Mouse (Mus musculus): ENCODE measurements around the gene Uhmk1. TPM values are rescaled to one million over a fixed set of nuclear protein-coding genes. Genes with fewer than 3 reads are reported as not detected.
"Not testable (repeated sequence)": the region's sequence is repeated elsewhere in the genome, so short reads cannot be mapped to it uniquely, and the experiment has no call there.

The Uhmk1 gene
- 1.7 and 2.8 TPM in 2 replicates for polyA plus RNA-seq (2012)

DNA sequence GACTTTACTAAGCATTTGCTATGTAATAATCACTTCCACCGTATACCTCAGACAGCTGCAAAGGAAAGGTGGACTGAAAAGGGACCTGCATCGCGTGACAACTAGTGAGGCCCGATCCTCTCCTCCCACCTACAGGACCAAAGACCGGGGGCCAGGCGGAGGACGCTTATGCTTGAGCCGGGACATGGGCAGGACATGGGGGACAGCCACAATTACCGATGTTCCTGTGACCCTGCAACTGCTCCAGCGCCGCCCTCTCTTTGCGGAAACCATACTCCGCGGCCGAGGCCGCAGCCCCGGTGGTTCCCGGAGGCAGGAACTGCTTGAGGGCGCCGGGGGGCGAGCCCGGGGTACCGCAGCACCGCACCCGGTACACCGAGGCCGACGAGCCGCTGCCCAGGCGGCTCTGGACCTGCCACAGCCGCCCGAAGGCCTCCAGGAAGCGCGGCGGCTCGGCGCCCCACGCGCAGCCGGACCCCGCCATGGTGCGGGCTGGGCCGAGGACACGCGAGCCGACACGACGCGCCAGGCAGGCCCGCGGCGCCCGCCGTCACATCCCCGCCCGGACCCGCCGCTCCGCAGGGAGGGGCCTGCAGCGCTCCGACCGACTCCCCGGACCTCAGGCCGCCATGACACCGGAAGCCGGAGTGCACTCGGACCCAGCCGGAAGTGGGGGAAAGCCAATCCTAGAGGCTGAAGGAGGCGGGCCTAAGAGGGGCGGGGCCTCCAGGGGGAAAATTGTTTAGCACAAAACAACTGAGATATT lies at the start of gene Uhmk1:
Gene Uhmk1 (minus strand): TSS at position 641 of the 766 bp plus-strand sequence.
- no peak for TF ChIP-seq GATA1 (IDR thresholded peaks at IDR 0.05; ENCODE audit: low read length)

DNA sequence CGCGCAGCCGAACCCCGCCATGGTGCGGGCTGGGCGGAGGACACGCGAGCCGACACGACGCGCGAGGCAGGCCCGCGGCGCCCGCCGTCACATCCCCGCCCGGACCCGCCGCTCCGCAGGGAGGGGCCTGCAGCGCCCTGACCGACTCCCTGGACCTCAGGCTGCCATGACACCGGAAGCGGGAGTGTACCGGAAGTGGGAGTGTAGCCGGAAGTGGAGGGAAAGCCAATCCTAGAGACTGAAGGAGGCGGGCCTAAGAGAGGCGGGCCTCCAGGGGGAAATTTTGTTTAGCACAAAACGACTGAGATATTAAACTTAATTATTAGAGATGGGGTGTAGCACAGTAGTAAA lies 40.3 kb upstream of the Uhmk1 start:
- TF ChIP-seq GATA1 (IDR thresholded peaks at IDR 0.05; ENCODE audit: low read length): no peak

DNA sequence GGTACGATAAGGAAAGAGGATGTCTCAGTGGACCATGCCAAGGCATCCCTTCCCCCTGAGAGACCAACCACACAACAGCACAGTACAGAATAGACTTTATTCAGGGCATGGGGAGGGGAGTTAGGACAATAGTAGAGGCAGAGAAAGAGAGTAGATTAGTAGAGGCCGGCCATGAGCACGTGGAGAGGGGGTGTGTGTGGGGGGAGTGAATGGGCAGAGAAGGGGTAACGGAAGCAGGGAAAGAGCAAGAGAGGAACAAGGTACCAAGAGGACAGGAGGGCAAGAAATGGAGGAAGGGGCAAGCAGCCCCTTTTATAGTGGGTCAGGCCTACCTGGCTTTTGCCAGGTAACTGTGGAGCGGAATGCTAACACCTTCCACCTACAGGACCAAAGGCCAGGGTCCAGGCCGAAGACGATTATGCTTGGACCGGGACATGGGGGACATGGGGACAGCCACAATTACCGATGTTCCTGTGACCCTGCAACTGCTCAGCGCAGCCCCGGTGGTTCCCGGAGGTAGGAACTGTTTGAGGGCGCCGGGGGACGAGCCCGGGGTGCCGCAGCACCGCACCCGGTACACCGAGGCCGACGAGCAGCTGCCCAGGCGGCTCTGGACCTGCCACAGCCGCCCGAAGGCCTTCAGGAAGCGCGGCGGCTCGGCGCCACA lies 39.8 kb upstream of the Uhmk1 start:
- TF ChIP-seq GATA1 (IDR thresholded peaks at IDR 0.05; ENCODE audit: low read length): no peak

DNA sequence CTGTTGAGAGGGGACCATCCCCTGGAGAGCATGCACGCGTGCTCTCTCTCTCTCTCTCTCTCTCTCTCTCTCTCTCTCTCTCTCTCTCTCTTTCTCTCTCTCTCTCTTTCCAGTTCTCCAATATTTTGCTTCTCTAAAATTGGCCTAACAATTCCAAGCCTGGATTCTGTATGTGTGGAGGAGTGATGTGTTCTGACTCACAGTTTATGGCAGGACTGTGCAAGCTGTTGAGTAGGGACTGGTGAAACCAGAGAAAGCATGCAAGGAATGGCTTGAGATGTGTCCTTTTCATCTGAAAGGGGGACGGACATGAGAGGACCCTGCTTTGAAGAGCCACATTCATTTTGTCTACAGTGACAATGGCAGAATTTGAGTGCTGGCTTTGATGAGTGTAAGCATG lies 29.8 kb upstream of the Uhmk1 start:
- TF ChIP-seq GATA1 (IDR thresholded peaks at IDR 0.05; ENCODE audit: low read length): no peak

DNA sequence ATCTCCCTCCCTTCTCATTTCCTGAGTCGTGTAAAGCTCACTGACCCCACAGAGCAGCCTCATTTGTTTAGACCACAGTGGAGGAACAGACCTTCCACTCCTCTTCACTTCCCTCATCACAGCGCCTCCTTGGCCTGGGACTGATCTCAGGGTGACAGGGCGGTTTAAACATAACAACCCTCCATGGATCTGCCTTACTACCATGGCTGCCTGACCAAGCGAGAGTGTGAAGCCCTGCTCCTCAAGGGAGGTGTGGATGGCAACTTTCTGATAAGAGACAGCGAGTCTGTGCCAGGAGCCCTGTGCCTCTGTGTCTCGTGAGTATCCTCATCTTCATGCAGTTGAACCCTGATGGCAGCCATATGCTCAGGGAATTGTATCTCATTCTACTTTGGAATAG lies 17.5 kb upstream of the Uhmk1 start, which contains the start of gene Sh2d1b2:
Gene Sh2d1b2 (plus strand): TSS at position 62 of the 400 bp plus-strand sequence.
- TF ChIP-seq GATA1 (IDR thresholded peaks at IDR 0.05; ENCODE audit: low read length): not testable (repeated sequence)

DNA sequence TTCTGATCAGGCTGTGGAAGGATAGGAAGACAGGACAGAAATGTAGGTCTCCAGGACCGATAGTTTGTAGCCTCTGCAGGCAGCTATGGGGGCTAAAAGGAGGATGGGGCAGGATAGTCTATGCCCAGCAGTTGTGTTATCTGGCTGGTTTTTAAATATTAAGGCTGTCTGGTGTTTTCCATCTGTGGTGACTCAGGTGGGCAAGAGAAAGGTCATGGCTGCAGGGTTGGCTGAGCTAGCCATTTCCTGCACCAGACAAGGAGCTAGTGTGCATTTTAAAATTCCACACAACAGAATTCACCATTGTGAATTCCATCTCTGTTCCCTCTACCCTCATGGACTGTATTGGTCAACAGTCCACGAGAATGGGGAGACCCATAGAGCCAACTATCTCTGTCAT lies 8.1 kb upstream of the Uhmk1 start:
- no peak for TF ChIP-seq GATA1 (IDR thresholded peaks at IDR 0.05; ENCODE audit: low read length)

DNA sequence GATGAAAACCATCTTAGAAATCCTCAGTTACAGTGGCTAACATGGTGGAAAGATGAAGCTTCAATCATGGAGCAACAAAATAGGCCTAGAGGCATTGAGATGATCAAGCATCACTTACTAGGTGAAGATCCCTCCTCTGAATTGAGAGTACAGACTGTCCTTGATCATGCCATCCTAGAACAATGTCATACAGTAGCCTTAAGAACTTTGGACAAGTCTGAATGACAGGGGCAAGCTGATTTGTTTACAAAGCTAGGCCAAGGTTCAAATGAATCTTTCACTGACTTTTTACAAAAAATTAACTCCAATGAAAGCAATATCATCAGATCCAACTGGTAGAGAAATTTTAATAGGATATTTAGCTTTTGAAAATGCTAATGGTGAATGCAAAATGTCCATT lies 5.2 kb upstream of the Uhmk1 start:
- TF ChIP-seq GATA1 (IDR thresholded peaks at IDR 0.05; ENCODE audit: low read length): no peak

DNA sequence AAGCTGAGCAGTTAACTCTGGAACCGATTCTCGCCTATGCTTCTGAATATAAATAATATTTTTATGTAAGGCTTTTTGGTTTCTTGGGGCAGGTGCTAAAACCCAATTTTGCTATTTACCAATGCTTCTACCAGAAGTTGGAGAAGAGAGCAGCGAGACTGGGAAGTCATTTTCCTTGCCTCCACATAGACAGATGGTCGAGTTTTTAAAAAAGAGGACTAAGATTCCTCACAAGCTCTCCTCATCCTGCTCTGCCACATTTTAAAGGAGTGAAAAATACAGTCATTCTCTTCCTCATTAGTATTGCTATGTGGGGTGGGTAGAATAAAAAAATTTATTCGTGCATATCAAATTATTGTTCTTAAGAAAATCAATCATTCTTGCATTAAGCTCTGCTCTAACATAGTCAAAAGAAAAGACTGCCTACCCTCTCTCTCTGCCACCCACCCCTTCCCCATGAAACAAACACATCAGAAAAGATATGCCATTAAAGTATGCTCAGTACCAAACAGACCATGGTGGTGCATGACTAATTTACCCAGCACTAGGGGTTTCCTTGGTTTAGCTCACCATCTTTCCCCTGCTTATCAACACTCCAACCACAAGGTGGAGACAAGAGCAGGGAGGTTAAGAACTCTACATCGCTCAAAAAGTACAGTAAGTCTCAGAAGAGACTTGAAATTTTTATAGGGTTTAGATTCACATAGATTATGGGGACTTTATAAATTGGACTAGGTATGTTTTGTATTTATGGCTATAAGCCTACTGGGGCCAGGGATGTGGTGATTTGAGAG lies 3.1 kb upstream of the Uhmk1 start:
- TF ChIP-seq GATA1 (IDR thresholded peaks at IDR 0.05; ENCODE audit: low read length): no peak

DNA sequence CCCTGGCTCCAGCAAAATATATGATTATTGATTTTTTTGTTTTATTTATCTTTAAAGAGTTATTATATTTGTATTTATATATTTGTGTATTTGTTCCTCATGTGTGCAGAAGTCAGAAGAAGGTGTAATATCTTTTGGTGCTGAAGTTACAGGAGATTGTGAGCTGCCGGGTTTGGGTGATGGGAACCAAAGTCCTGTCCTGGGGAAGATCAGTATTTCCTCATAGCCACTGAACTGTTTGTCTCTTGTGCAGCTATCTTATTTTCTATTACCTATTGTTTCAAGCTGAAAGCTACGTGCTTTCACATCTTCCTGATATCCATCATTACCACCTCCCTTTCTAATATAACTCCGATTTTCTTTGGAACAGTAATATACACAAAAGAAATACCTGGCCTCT lies 393 bp upstream of the Uhmk1 start:
- no peak for TF ChIP-seq GATA1 (IDR thresholded peaks at IDR 0.05; ENCODE audit: low read length)

DNA sequence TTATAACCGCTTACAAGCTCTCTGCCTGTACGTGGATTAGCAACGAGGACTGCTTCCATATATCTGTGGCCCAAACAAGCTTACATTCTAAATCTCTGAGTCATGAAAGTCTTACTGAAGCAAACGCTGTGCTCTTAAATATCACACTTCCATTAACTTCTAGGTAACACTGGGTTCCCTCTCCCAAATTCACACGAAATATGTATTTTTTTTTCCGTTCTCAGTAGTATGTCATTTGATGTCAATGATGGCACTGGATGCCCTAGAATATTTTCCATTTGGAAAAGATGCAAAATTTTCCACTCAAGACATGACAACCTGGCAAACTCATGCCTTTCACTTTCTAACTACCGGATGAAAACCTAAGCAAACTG lies 827 bp downstream of the Uhmk1 start:
- TF ChIP-seq GATA1 (IDR thresholded peaks at IDR 0.05; ENCODE audit: low read length): no peak

DNA sequence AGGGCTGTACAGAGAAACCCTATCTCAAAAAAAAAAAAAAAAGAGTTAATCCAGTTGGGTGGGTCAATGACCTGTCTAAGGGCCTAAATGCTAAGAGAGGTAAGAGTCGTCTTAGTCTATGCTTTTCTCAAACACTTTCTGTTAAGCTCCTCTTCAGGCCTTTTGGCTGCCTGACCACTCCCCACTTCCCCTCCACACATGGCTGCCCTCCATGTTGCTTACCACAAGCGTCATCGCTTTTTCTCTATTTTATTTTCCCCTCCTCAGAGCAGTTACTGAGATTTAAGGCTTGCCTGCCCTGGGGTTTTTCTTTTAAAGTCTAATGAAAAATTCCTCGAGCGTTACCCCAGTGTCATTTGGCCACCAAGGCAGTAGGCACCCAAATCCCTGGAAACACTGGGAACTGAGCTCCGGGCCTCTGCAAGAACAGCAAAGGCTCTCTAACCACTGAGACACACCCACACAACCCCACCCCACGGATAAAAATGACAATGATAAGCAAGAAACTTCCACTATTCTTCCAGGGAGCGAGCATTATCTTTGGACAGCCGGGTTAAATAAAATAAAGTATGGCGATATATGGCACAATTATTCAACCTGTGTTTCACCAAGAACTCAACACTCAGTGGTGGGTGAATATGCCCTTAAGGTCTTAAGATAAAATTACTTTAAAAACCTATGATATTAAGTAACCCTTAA lies 1.9 kb downstream of the Uhmk1 start:
- TF ChIP-seq GATA1 (IDR thresholded peaks at IDR 0.05; ENCODE audit: low read length): no peak

DNA sequence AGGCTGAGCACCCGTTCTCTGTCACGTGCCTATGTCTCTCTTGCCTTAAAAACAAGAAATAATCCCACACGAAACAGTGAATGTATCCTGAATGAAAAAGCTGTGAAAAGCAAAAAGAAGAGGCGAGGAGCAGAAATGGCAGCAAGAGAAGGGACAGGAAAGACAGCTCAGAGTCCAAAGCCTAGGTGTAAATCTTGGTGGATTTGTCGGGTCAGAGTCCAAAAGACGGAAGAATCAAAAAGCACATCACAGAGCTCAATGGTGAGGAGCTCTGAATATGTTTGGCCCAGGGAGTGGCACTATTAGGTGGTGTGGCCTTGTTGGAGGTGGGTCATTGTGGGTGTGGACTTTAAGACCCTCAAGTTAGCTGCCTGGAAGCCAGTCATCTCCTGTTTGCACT lies 8.8 kb downstream of the Uhmk1 start:
- no peak for TF ChIP-seq GATA1 (IDR thresholded peaks at IDR 0.05; ENCODE audit: low read length)

DNA sequence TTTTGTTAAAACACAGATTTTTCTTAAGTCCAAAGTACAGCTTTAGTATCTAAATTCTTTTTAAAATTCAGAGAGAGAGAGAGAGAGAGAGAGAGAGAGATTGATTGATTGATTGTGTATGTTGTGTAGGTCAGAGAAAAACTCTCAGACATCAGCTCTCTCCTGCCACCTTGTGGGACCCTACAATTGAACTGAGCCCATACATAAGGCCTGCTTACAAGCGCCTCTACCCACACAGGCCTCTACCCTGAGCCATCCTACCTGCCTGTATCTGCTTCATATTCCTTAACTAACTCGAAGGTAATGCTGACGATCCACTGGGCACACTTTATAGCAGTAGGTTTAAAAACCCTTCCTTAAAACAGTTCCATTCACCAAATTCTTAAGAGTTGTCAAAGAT lies 14.8 kb downstream of the Uhmk1 start:
- no peak for TF ChIP-seq GATA1 (IDR thresholded peaks at IDR 0.05; ENCODE audit: low read length)

DNA sequence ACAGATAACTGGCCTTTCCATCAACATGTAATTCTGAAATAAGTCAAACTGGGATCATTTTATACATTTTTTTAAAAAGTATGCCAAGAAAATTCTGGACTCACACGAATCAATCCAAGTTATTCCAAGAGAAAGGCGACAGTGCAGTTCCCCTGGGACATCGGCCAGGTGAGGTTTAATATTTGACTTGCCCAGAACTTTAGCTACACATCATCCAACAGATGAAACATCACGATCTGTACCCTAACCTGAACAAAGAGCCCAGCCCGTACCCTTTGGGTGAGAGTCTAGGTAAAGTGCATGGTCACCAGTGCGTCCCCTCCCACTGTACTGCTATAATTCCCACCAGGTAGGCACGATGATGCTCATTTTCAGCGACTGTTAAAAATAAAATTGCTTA lies 19.0 kb downstream of the Uhmk1 start:
- TF ChIP-seq GATA1 (IDR thresholded peaks at IDR 0.05; ENCODE audit: low read length): no peak

DNA sequence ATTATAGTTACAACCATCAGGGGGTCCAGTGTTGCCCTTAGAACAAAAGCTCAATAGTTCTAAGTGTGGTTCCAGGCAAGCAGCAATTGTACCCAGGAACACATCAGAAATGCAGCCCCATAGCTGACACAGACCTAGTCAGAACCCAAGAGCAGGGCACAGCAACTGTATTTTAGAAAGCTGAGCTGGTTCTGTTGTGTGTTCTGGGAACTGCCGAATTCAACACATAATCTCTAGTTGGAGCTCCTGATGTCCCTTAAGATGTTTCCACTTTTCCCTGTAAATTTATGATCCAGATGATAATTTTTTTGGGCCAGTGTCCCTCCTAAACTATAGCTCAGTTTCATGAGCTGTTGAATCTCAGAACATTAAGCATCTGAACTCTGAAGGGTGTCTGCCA lies 23.3 kb downstream of the Uhmk1 start:
- TF ChIP-seq GATA1 (IDR thresholded peaks at IDR 0.05; ENCODE audit: low read length): no peak

DNA sequence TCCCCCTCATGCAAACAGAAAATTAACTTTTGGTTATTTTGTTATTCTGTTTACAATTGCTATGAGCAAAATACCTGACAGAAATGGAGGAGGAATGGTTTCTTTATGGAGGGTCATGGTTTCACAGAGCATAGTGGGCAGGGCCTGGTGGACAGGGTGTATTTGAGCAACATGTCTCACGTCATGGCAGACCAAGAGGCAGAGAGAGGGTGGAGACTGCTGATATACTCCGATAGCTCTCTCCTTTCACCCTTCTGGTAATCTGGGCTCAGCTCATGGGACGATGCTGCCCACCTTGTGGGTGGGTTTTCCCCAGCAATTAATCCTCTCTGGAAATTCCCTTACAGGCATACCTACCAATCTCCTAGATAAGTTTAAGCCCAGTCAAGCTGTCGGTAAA lies 25.0 kb downstream of the Uhmk1 start:
- no peak for TF ChIP-seq GATA1 (IDR thresholded peaks at IDR 0.05; ENCODE audit: low read length)

Data from G1E-ER4 (cell line).